Mouse (Mus musculus) Muller cell, postnatal 12 days (primary cell): ENCODE data around the gene Tecpr2.
A peak's percentile ranks its signal among the peaks of the same experiment; 100 is the strongest.

Source experiments
- DNase-seq: peaks from one replicate; pipeline ENCODE4 v3.0.0-alpha.2; 2015; ENCODE audit errors: inconsistent ontology term

The Tecpr2 gene

DNA sequence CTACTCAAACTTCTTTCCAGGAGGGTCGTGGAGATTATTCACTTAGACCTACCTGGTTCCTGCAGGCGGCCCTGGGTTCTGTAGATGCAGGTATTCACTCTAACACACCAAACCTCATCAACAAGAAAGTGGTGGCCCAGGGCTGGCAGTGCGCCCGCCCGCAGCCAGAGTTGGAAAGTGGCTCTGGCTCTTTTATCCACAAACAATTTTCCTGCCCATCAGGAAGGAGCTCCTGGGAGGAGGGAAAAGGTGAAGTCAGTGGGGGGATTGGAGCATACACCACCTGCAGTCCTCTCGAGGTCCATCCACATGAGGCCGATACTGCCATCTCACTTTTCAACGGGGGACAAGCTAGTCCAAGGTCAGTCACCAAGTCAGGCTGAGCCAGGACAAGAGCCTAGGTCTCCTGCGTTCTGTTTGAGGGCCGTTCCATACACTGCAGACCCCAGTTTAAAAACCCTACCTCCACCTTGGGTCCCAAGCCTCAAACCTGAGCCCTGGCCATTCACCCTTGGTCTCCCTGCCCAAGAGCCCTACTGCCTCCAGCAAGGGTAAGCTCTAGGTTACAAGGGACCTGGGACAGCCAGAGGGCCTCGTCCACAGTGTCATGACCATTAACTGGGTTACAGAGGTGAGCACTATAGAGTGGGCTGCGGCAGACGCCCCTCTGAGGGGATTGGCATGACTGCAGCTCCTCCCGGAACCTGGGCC is 89.0 kb downstream of the Tecpr2 start:
- DNase-seq: no peak

DNA sequence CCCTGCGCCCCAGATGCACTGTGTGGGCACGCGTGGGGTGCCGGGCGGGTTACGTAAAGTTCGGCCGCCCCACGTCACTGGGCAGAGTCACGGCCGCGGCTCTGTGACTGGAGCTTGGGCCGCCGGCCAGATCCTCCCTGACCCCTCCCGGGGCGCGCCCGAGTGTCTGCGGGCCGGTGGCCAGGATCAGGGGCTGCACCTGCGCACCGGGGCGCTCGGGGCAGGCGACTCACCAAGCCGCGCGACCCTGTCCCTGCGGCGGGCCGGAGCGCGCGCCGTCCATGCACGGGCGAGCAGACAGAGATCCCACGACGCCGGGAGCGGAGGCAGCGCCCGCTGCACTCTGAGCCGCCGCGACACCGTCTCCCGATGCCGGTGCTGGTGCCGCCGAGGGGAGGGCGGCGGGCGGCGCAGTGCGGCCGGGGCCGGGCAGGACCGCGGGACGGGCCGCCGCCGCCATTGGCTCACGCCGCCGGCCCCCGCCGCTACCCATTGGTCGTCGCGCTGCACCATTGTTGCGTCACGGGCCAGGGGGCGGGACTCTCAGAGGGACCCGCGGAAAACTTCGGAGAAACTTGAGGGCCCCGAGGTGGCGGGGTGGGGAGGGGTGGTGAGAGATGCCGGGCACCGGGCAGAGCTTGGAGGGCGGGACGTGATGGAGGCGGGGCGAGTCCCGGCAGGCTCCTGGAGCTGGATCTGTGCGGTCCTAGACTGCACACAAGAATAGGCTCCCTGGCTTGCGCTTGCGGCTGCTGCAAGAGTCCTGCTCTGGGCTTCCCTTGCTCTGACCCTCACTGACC is 89.7 kb downstream of the Tecpr2 start, which contains the start of gene Ankrd9:
Gene Ankrd9 (minus strand): TSS at position 434 of the 800 bp plus-strand sequence.
- DNase-seq: peak; percentile 99

DNA sequence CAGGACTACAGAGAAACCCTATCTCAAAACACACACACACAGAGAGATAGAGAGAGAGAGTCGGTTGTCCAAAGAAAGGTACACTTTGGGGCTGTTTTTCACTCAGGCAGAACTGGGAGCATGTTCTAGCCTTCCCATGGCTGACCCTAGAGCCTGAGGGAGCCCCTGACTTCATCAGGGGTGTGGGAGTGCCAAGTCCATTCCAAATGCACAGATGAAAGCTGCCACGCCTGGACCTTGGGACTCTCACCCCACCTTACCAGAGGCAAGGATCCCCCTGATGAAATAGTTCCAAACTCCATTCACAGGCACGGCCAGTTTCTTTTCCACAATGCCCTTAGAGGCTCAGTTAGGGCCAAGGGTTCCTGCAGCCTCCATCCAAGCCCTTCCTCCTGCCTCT is 90.7 kb downstream of the Tecpr2 start:
- no peak for DNase-seq

DNA sequence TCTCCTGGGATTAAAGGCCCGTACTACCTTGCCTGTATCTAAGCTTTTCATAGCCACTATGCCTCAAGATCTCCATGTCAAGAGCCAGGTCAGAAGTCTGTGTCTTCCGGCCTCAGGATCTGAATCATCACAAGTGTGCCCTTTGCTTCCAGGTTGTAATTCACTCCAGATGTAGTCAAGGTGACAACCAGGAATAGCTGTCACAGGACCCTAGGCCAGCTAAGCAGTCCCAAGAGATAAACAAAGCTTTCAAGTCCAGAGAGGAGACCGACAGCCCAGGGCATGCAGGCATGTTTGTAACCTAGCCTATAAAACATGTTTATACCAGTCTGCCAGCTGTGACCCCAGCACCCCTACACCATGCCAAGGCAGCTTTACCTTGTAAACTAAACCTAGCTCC is 92.7 kb downstream of the Tecpr2 start:
- DNase-seq: no peak

DNA sequence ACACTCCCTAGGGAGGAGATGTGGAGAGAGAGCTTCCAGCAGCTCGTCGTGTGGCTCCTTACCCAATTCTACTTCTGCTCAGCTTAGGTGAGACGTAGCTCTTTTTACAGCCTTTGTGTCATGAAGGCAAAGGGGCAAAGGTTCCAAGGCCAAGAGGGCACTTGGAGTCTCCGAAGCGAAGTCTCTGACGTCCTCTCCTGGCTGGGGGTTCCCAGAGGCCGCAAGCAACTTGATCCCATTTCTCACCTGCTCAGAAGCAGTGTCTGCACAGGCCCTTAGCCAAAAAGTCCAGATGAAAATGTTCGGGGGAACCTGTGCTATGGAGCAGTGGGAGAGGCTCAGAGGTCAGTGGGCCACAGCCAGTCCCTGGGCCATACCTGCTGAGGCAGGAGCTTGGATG is 94.0 kb downstream of the Tecpr2 start:
- no peak for DNase-seq

DNA sequence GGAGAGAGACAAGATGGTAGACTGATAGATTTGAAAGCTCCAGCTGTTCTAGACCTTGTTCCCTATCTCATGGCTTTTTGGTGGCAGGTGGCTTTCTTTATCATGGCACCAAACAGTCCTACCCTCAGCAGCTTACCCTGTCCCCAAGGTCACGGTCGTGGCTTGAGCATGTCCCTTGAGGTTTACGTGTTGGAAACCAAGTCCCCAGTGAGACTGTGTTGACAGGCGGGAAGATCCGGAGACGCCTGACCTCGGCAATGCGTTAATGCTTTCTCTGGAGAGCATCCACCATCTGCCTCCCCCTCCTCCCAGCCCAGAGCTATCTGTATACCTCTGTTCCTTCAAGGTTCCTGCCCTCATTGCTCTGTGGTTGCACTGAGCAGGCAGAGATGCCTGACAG is 94.7 kb downstream of the Tecpr2 start:
- no peak for DNase-seq

DNA sequence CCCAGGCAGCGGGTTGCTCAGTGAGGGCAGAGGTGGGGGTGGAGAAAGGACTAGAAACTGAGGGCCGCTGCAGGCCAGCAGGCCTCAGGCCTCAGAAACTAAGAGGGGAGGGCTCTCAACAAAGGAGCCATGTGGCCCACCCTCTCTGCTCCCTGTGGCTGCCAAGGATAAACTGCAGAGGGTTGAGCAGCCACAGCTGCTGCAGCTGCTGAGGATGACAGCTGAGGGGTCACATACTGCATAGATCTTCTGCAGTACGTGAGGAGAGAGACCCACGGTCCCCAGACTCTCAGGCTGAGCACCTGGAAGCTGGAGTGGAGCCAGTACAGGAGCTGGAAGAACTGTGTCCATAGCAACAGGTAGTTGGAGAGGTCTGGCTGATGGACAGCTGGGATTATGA is 95.5 kb downstream of the Tecpr2 start:
- DNase-seq: no peak

DNA sequence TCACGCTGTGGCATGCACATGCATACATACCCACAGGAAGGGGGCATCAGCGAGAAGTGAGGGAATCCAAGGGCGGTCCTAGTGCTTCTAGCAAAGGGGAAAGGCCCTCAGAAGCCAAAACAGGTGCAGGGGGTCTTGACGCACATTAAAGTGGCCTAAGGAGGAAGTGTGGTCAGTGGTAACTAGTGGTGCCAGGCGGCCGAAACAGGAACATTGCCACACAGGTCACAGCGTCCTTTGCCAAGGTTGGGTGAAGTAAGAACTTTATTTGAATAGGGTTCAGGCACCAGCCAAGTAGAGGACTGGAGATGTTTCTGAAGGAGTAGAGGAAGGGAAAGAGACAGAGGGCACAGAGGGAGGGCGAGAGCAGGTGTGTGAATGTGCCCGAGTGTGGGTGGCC is 96.1 kb downstream of the Tecpr2 start:
- no peak for DNase-seq

DNA sequence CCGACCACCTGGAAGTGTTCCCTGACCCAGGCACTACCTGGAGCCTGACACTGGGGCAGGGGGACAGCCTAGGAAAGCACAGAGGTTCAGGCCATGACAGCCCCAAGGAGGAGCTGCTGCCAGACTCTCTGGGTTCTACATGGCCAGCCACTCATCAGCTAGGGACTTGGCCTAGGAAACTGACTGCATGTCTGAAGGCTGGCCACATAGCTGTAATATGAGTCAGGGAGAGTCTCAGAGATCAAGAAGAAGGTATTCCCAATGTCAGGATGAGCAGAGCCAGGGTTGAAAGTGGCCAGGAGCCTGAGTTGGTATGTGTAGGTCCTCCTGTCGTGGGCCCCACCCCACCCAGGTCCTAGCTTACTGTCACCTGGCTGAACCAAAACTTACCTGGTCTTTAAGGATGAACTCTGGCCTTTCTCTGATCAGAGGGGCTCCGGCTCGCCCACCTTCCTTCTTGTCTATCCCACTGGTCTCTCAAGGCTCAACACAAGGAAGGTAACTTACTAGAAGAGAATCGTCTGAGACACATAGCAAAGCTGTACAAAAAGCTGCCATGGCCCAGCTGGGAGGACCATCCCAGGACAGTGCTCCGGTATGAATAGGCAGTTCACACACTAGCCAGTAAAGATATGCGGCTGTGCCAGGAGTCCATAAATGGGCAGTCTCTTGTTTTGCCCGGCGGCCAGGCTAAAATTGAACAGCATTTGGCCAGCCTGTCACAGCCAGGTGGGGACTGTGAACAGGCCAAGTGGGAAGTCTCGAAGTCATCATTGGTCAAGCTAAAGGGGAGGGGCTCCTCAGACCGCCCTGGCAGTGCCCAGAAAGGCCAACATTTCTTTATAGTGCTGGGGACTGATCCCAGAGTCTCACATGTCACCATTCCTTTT is 97.7 kb downstream of the Tecpr2 start:
- DNase-seq: peak; percentile 27

DNA sequence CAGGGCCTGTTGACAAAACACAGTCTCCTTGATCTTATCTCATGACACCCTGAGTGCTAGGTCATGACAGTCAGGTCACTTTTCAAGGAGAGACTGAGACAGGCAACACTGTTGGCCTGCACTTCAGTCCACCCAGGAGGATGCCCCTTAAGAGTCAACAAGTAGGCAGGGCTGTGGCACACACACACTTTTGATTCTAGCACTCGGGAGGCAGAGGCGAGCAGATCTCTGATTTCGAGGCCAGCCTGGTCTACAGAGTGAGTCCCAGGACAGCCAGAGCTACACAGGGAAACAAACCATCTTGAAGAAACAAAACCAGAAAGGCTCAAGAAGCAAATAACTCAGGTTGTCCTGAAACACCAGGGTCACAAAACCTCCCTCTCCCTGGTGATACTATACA is 100.3 kb downstream of the Tecpr2 start:
- DNase-seq: no peak

DNA sequence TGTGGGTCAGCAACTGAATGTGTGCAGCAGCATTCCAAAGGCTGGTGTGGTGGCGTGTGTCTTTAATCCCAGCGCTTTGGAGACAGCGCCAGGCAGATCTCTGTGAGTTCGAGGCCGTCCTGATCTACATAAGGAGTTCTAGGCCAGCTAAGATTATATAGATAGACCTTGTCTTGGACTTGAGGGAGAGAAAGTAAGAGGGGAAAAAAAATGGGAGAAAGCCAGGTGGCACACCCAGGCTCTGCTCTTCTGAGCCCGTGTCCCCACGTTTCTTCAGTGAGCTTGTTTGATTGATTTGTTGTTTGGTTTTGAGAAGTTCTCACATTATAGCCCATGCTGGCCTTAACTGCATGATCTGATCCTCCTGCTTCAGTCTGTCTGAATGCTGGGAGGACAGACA is 101.4 kb downstream of the Tecpr2 start:
- no peak for DNase-seq

DNA sequence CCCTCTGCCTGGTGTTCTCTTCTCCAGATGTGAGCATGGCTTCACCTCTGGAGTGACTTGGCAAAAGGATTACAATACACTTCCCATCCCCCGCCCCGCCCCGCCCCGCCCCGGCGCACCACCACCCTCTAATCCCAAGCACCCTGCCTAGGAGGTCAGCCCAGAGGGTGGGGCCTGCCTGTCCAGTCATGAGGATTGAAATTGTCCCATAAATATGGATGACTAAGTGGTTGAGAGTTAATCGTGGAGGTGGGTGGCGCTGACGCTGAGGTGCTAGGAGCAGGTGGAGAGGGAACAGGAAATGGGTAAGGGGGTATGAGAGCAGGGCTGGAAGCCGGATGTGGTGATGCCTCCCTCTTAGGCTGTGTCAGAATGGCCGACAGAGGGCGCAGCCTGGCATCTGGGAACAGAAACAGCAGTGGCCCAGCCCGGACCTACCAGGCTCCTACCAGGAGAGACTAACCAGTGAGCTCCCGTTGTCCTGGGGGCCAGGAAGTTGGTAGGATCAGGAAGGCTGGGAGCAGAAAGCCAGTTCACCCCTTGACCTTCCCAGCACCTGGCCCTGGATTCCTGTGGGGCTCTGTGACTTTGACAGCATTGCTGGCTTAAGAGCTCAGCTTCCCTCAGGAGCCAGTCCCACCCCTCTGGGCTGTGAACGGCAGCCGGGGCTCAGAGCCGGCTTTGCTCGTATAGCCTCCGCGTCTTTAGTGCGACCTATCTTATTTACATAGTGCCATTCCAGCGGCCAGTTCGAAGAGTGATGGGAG is 102.5 kb downstream of the Tecpr2 start:
- no peak for DNase-seq

DNA sequence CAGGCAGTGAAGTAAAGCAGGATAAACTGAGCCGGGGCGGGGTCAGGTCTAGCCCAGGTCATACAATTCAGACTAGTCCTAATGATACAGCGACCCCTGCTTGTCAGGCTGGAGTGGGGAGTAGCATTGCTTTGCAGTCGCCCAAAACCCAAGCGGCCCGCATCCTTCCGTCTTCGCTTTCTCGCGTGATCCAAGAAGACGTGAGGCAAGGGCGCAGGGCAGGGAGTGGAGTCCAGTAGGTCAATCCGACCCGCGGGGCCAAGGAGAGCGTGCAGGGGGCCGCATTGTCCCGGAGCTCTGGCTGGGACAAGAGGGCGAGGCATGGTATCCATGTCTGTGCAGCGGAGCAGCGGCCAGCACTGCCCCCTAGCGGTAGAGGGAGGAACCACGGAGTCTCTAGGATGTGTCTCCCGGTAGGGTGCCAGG is 103.1 kb downstream of the Tecpr2 start:
- DNase-seq: peak; percentile 93

DNA sequence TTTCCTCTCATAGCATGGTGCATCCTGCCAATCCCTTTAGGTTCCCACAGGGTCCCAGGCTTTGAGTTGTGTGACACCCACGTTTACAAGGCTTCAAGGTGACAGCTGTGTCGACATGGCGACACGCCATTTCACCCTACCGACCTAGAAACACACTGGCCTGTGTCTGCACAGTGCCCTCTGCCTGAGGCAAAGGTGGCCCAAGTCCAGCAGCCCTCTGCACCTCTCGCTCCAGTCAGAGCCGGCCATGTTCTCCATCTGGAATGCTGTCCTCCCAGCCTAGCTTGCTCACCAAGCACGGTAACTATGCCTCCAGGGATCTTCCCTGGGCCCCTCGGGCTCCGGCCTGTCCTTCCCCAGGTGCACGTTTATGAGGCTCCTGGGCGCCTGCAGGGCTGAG is 103.7 kb downstream of the Tecpr2 start:
- no peak for DNase-seq

DNA sequence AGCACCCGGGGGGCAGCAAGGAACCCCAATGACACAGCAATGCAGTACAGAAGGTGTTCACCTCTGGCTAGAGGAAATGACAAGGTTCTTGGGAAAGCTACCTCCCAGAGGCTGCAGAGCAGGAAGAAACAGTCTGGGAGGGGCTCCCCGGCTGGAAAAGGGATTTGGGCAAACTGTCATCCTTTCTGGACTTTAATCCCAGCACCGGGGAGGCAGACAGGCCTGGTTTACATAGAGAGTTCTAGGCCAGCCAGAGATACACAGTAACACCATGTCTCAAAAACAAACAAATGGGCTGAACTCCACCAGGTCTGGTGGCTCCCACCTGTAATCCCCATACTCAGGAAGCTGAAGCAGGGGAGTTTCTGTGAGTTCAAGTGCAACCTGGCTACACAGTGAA is 104.2 kb downstream of the Tecpr2 start:
- DNase-seq: no peak

DNA sequence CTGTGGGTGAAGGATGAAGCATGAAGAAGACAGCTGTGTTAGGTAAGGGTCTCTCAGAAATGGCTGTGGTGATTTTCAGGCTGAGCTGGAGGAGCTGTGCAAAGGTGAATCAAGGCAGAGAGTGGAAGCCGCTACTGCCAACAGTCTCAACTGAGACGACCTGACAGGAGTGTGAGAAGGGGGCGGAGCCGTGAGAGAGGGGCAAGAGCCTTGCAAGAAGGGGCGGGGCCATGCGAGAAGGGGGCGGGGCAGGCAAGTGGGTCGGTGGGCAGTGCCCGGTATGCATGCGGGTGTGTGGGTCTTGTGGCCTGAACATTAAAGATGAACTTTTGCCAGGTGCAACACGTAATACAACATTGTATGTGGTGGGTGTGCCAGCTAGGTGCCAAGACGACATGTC is 105.6 kb downstream of the Tecpr2 start:
- DNase-seq: no peak

DNA sequence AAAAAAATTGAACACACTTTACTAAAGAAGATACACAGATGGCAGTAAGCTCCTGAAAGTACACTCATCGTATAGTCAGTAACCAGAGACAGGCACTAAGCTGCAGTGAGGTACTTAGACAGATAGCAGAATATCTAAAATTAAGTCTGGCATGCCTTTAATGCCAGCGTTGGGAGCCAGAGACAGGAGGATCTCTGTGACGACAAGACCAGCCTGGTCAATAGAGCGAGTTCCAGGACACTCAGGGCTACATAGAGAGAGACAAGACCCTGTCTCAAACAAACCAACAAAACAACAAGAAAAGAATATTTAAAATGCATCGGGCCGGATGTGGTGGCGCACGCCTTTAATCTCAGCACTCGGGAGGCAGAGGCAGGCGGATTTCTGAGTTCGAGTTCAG is 109.0 kb downstream of the Tecpr2 start:
- no peak for DNase-seq

DNA sequence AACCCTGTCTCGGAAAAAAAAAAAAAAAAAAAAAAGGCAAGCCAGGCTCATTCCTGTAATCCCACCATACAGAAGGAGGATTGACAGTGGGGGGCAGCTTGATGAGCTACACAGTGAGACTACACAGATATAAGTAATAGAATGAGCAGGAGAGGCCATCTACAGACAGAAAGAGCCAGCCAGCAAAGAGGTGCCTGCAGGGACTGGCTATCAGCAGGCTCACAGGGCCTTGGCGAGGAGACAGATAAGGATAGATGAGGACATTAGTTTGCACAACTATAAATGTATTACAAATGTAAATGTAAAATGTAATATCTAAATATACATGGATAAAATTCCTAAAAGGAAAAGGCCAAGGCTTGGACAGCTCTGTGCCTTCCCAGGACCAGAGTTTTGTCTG is 110.8 kb downstream of the Tecpr2 start:
- DNase-seq: no peak

DNA sequence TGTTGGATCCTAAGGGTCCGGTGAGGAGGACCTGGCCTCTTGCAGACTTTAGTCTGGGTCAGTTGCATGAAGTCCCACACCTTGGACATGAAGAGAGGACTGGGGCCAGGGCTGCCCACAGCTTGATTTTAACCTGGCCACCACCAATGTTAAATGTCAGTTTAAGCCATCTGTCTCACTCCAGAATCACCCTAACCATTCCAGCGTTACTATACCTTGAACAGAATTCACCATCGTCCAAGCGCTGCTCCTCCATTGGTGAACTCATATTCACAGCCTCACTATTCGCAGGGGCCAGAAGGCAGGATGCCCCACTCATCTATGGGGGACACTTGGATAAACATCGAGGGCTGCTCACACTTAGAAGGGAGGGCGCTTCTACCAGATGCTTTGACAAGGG is 111.9 kb downstream of the Tecpr2 start:
- DNase-seq: no peak

DNA sequence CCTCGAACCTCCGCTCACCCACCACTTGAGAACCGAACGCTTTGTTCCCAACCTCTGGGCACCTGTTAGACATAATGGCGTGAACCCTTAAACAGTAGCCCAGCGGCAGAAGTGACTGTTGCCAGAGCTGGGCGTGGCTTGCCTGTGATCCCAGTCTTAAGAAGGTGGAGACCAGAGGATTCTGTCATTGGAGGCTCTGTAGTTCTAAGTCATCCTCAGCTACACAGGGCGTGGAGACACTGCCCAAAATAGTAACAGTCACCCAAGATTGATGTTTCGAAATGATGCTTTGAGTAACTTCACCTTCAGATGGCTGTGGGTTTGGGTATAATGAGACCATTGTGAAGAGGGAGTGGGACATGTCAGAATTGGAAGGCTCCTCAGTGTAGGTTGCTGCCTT is 115.1 kb downstream of the Tecpr2 start:
- no peak for DNase-seq

DNA sequence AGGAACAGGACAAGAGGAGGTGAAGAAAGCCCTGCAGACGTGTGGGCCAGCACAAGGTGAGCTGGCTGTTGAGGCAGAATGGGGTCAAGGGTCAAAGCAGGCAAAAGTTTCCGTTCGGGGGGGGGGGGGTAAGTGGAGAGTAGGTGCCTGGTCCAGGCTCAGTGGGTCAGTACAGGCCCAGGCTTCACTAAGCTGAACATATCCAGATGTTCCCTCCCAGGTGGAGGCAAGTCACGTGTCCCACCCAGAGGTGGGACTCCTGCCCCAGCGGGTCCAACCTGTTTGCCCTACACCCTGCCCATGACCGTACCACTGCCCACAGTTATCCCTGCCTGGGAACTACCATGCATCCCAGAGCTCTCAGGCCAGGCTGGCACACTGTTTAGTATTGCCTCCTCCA is 116.7 kb downstream of the Tecpr2 start:
- DNase-seq: no peak

DNA sequence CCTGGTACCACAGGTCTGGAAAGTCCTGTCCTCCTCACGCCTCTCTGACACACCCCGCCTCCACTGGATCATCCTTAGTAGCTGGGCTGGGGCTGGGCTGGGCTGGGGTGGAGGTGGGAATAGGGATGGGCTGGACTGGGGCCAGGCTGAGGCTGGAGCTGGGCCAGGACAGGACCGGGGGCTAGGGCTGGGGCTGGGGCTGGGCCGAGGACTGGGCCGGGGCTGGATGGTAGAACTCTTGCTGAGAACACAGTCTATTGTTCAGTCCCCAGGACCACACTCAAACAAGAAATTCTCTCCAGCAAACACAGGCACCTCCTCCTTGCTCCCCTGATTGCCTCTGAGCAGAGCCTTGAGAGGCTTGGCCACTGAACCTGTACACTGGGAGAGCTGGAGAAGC is 117.3 kb downstream of the Tecpr2 start:
- DNase-seq: no peak
